Mouse (Mus musculus) spleen, adult 2 months (tissue): Measurements from ENCODE around the gene Vmn1r77.
"Not testable (repeated sequence)": the region's sequence is repeated elsewhere in the genome, so short reads cannot be mapped to it uniquely, and the experiment has no call there.

Experiments
- CTCF ChIP-seq: fragments of 200-500 bp; IDR thresholded peaks from 2 replicates; pipeline ENCODE4 v1.5.1; 2011; ENCODE audit warnings: mild to moderate bottlenecking, inconsistent platforms; ENCODE audit not compliant: insufficient read depth, insufficient read length, insufficient replicate concordance; ENCODE audit errors: extremely low read depth
- POLR2A ChIP-seq: fragments of 200-500 bp; IDR thresholded peaks from 2 replicates; pipeline ENCODE4 v1.6.1; 2011; ENCODE audit warnings: low read depth, low read length, inconsistent platforms

GRCm38 (mm10) chr7:12036452-12036851 is at the start of gene Vmn1r77:
- TF ChIP-seq CTCF, POLR2A: not testable (repeated sequence)
